Mouse (Mus musculus) heart, adult 2 months (tissue): ENCODE measurements around the gene Camkk2. TPM values are rescaled to one million over a fixed set of nuclear protein-coding genes. Genes with fewer than 3 reads are reported as not detected.

Experiments
- DNase-seq, 2 experiments: peaks; one replicate each; pipeline ENCODE4 v3.0.0; 2021
- H3K27ac ChIP-seq: fragments of 200-600 bp; 2 replicates; pipeline ENCODE4 v1.8.1; 2022
- H3K27me3 ChIP-seq: fragments of 200-500 bp; 2 replicates; pipeline ENCODE4 v1.6.1; 2012; ENCODE audit warnings: mild to moderate bottlenecking, low read length, inconsistent platforms, mixed read lengths; ENCODE audit not compliant: control insufficient read depth, insufficient read depth
- H3K36me3 ChIP-seq: fragments of 200-500 bp; 2 replicates; pipeline ENCODE4 v1.6.1; 2012; ENCODE audit warnings: low read length, inconsistent platforms; ENCODE audit not compliant: control insufficient read depth, insufficient read depth
- H3K4me1 ChIP-seq: fragments of 200-500 bp; 2 replicates; pipeline ENCODE4 v1.6.1; 2011; ENCODE audit warnings: low read length; ENCODE audit not compliant: control insufficient read depth, insufficient read depth
- H3K4me3 ChIP-seq: fragments of 200-600 bp; 2 replicates; pipeline ENCODE4 v1.8.1; 2022
- H3K79me2 ChIP-seq: fragments of 200-500 bp; replicated peaks from 2 replicates; pipeline ENCODE4 v1.6.1; 2012; ENCODE audit warnings: mild to moderate bottlenecking, inconsistent platforms, low read length, moderate library complexity, mixed read lengths; ENCODE audit not compliant: control insufficient read depth, insufficient read depth
- H3K9ac ChIP-seq: fragments of 200-500 bp; 2 replicates; pipeline ENCODE4 v1.6.1; 2012; ENCODE audit warnings: low read depth, mild to moderate bottlenecking, control low read depth, inconsistent platforms, low read length, mixed read lengths
- CTCF ChIP-seq: fragments of 200-600 bp; IDR thresholded peaks from 2 replicates; pipeline ENCODE4 v1.8.1; 2022; ENCODE audit warnings: antibody characterized with exemption, mild to moderate bottlenecking, moderate library complexity
- EP300 ChIP-seq: fragments of 200-500 bp; IDR thresholded peaks from 2 replicates; pipeline ENCODE4 v1.6.1; 2011; ENCODE audit warnings: low read depth, low read length, control low read depth; ENCODE audit not compliant: insufficient read depth
- POLR2A ChIP-seq: fragments of 200-500 bp; IDR thresholded peaks from 2 replicates; pipeline ENCODE4 v1.6.1; 2011; ENCODE audit warnings: mild to moderate bottlenecking, low read depth, low read length, control low read depth; ENCODE audit not compliant: insufficient read depth
- WGBS: fragments of 180-500 bp; shearing (Covaris S2); methylation state at CpG from one replicate; pipeline ENCODE4 v1.1.7; 2018; 5-methylcytosine and 5-hydroxymethylcytosine counted together
- intact Hi-C: fragments of 180-260 bp; cut with DNase I; formaldehyde crosslinking; loops from one replicate; pipeline ENCODE4 v1.15.1; 2025
- polyA plus RNA-seq: library from polyadenylated mRNA; depleted of rRNA; stranded (reverse); fragments of >200 nt; gene quantifications from 2 replicates; pipeline ENCODE4 v1.2.3, GENCODE M21; 2012
- total RNA-seq, 2 experiments: library from RNA; stranded (reverse); gene quantifications; 2 replicates each; pipeline ENCODE4 v1.2.3; 2021

Gene Camkk2
- total and polyA plus RNA-seq, 3 experiments: 9.3 to 13.6 (median 10.2) TPM

DNA sequence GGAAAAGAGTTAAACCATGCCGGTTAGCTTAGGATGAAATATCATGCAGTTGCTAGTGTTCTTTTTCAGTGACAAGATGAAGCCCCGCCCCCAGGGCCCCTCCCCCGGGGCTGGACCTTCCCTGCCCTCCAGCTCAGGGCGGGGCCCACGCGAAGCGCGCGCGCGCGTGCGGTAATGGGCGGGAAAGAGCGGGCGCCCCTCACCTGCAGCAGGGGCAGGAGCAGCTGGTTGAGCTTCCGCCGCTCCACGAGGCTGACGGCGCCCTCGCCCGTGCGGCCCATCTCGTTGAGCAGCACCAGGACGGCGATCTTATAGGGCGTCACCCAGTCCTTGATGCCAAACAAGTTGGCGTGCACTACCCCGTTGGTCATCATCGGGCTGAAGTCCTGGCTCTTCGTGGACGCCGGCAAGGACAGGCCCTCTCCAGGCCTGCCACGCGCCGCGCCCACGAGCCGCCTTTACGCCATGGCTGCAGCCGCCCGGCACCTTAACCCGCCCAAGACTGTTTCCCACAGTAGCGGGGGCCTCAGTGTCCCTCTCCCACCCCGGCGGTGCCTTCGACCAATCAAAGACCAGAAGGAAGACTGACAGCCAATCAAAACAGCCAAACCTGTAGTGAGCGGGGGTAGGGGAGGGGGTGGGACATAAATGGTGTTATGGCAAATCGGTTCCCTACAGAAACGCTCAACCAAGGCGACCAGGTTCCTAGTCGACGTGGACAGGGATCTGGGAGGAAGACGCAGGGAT, 41.7 kb upstream of the Camkk2 start, which contains the start of gene Anapc5:
Gene Anapc5, minus strand, starts transcription at position 563 of the 747 bp plus-strand sequence.
- peak; percentile 92 to 94 for DNase-seq
- Histone ChIP-seq H3K9ac (peak within 1 kb of the TSS; percentile 79), H3K79me2 (no peaks in the 10 kb centered on the region), H3K36me3 (0 out of 2 replicates have a peak, but pooled peaks cover 2% of the 10 kb centered on the region), H3K4me3 (peak within 1 kb of the TSS; percentile 96), H3K4me1 (no peaks in the 10 kb centered on the region), H3K27me3 (no peaks in the 10 kb centered on the region), H3K27ac (peak within 1 kb of the TSS; percentile 97)
- intact Hi-C loops: loop anchor here (1.0 to 5.0 kb wide), 2 partner anchors 28 to 81 kb away; no protein-coding TSS in a partner anchor
- WGBS: under 1% methylated on average over 54 of the region's 55 CpGs
- TF ChIP-seq EP300 (peak; percentile 81), CTCF (no peak), POLR2A (peak; percentile 90)

- Histone ChIP-seq H3K4me1 (no peaks in the 10 kb centered on the region), H3K27me3 (no peaks in the 10 kb centered on the region), H3K36me3 (peaks cover 3% of the 10 kb centered on the region), H3K9ac (no peak overlapping the region), H3K27ac (no peak overlapping the region), H3K4me3 (no peak overlapping the region), H3K79me2 (no peaks in the 10 kb centered on the region)
- 75% methylated on average over 3 of the region's 3 CpGs for WGBS
- intact Hi-C loops: loop anchor here (2.0 to 10.0 kb wide), 3 partner anchors 40 to 242 kb away; partner anchors contain the start of gene Rnf34
- TF ChIP-seq POLR2A (no peak), EP300 (no peak), CTCF (no peak)
- no peak for DNase-seq
Observed at GRCm38 (mm10) chr5:122812699-122813098, 33.5 kb upstream of the Camkk2 start.

DNA sequence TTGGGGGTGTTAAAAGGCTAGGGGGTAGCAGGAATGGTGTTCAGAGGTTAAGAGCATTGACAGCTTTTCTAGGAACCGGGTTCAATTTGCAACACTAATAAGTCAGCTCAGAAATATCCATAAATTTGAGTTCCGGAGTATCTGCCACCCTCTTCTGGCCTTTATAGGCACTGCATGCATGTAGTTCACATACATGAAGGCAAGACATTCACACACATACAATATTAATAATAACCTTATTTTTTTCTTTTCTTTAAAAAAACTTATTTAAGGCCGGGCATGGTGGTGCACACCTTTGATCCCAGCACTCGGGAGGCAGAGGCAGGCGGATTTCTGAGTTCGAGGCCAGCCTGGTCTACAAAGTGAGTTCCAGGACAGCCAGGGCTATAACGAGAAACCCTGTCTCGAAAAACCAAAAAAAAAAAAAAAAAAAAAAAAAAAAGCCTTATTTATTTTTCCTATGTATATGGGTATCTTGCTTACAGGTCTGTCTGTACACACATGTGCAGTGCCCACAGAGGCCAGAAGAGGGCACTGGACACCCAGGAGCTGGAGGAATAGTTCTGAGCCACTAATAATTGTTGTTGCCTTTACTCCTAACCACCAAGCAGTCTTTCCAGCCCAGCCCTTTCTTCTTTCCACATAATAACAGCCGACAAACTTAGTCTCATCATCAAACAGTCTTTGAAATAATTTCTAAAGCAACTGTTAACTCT, 32.3 kb upstream of the Camkk2 start:
- Histone ChIP-seq H3K4me3 (no peak overlapping the region), H3K27ac (no peak overlapping the region), H3K9ac (no peak overlapping the region), H3K36me3 (peaks cover 3% of the 10 kb centered on the region), H3K4me1 (no peaks in the 10 kb centered on the region), H3K27me3 (no peaks in the 10 kb centered on the region), H3K79me2 (no peaks in the 10 kb centered on the region)
- peak; percentile 60 to 76 for DNase-seq
- intact Hi-C loops: loop anchor here (2.0 to 10.0 kb wide), 3 partner anchors 41 to 243 kb away; partner anchors contain the start of gene Rnf34
- peak; percentile 69 for TF ChIP-seq CTCF
- peak; percentile 68; the same call in 1 of the 2 replicates for TF ChIP-seq EP300
- TF ChIP-seq POLR2A: no peak
- 87% methylated on average over 9 of the region's 9 CpGs for WGBS

- no peaks in the 10 kb centered on the region for H3K36me3 ChIP-seq
- no peak overlapping the region for H3K9ac ChIP-seq
- TF ChIP-seq CTCF (peak; percentile 61), EP300 (no peak), POLR2A (no peak)
- WGBS: 39% methylated on average over 3 of the region's 3 CpGs
- no peaks in the 10 kb centered on the region for H3K27me3 ChIP-seq
- no peaks in the 10 kb centered on the region for H3K79me2 ChIP-seq
- H3K27ac ChIP-seq: no peak overlapping the region
- DNase-seq: no peak
- intact Hi-C loops: no loop called here
- H3K4me1 ChIP-seq: no peaks in the 10 kb centered on the region
- H3K4me3 ChIP-seq: no peak overlapping the region
Observed at GRCm38 (mm10) chr5:122805503-122805902, 26.3 kb upstream of the Camkk2 start.

- H3K79me2 ChIP-seq: no peaks in the 10 kb centered on the region
- intact Hi-C loops: no loop called here
- H3K4me1 ChIP-seq: peaks cover 2% of the 10 kb centered on the region
- no peaks in the 10 kb centered on the region for H3K27me3 ChIP-seq
- 78% methylated on average over 9 of the region's 9 CpGs for WGBS
- no peak overlapping the region for H3K4me3 ChIP-seq
- H3K27ac ChIP-seq: no peak overlapping the region
- DNase-seq: no peak
- TF ChIP-seq CTCF: no peak
- TF ChIP-seq POLR2A: no peak
- TF ChIP-seq EP300: no peak
- H3K36me3 ChIP-seq: no peaks in the 10 kb centered on the region; the same call in 1 of the 2 replicates
- no peak overlapping the region for H3K9ac ChIP-seq
Observed at GRCm38 (mm10) chr5:122802706-122803105, 23.5 kb upstream of the Camkk2 start.
